Mouse (Mus musculus) ovary, adult 2 months (tissue): Measurements from ENCODE around the gene Pak1ip1. TPM values are rescaled to one million over a fixed set of nuclear protein-coding genes. Genes with fewer than 3 reads are reported as not detected.

Experiments
- polyA plus RNA-seq: library from polyadenylated mRNA; depleted of rRNA; stranded (reverse); fragments of >200 nt; gene quantifications from 2 replicates; pipeline ENCODE4 v1.2.3, GENCODE M21; 2012; rRNA removed

Gene Pak1ip1
- 50.0 and 51.3 TPM in 2 replicates for polyA plus RNA-seq

GRCm38 (mm10) chr13:41000926-41001639 lies at the start of gene Pak1ip1:
TSS of gene Pak1ip1 (plus strand) at chr13:41001023.

GRCm38 (mm10) chr13:41015829-41016634 lies 15.2 kb downstream of the Pak1ip1 start, which contains the start of gene Tmem14c:
TSS of gene Tmem14c (plus strand) at chr13:41016292.

Other genes with a start within 250 kb of the Pak1ip1 start
- gene Gcnt2, start 141.3 kb upstream of the Pak1ip1 start, polyA plus RNA-seq = 2.6 and 3.1 TPM in 2 replicates
- gene Tmem14c, start 15.3 kb downstream of the Pak1ip1 start, polyA plus RNA-seq = 84.1 and 96.4 TPM in 2 replicates
- gene Mak, start 78.7 kb downstream of the Pak1ip1 start, polyA plus RNA-seq = 1.7 and 2.2 TPM in 2 replicates
- gene Gcm2, start 110.0 kb downstream of the Pak1ip1 start, polyA plus RNA-seq = 0.31 and 0.33 TPM in 2 replicates
- 0.06 and 0.09 TPM in 2 replicates for gene Sycp2l, start 113.3 kb downstream of the Pak1ip1 start, polyA plus RNA-seq
- 0.87 and 1.2 TPM in 2 replicates for gene Elovl2, start 219.4 kb downstream of the Pak1ip1 start, polyA plus RNA-seq
- gene Smim13, start 248.8 kb downstream of the Pak1ip1 start, polyA plus RNA-seq = 8.7 and 11.7 TPM in 2 replicates